Mouse (Mus musculus): ENCODE measurements at regions not wholly inside any gene's neighbourhood (a gene's known extent, or its start where the extent isn't known, plus 50 kb on each side); places are given as distances from the start of the nearest gene placed in this dataset.

- DNase-seq (ENCODE audit: low spot score) (no peak), ATAC-seq (ENCODE audit: low FRiP score) (no peak)
- Histone ChIP-seq H3K9me3 (ENCODE audit: control insufficient read depth, low read length) (no peaks in the 10 kb centered on the region), H3K4me1 (replicated peaks; ENCODE audit: control insufficient read depth, insufficient read depth, low read length) (no peaks in the 10 kb centered on the region), H3K27me3 (ENCODE audit: control insufficient read depth, insufficient read depth, low read length) (no peaks in the 10 kb centered on the region), H3K27ac (ENCODE audit: low read depth, low read length) (no peak overlapping the region), H3K36me3 (ENCODE audit: control insufficient read depth, insufficient read depth, low read length) (no peaks in the 10 kb centered on the region), H3K9ac (ENCODE audit: low read depth, low read length) (no peak overlapping the region), H3K4me3 (ENCODE audit: low read depth, low read length) (no peak overlapping the region), H3K4me2 (replicated peaks; ENCODE audit: low read depth, low read length) (no peak overlapping the region)
- 81% methylated on average over 5 of the region's 5 CpGs for WGBS
These were observed 622.7 kb downstream of the Pdcd6ip start for GRCm38 (mm10) chr9:113085281-113085810.

DNA sequence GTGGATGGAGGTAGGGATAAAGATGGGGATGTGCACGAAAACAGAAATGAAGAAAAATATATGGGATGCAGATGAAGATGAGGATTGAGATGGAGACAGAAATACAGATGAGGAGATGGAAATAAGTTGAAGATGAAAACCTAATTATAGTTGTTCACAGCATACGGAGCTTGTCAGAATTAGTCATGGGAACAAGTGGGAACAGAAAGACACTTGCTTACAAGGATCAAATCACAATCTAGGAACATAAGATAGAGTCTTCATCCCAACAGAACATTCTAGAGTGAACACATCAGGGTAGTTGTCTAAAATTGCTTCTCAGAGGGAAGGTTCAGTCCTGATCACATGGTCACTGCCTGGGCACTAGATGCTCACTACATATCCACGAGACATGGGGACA, 633.2 kb downstream of the Pdcd6ip start:
- Histone ChIP-seq H3K4me3 (ENCODE audit: low read depth, low read length) (no peak overlapping the region), H3K9ac (ENCODE audit: low read depth, low read length) (no peak overlapping the region), H3K36me3 (ENCODE audit: control insufficient read depth, insufficient read depth, low read length) (no peaks in the 10 kb centered on the region), H3K9me3 (ENCODE audit: control insufficient read depth, low read length) (no peaks in the 10 kb centered on the region), H3K27me3 (ENCODE audit: control insufficient read depth, insufficient read depth, low read length) (no peaks in the 10 kb centered on the region), H3K4me1 (replicated peaks; ENCODE audit: control insufficient read depth, insufficient read depth, low read length) (no peaks in the 10 kb centered on the region), H3K27ac (ENCODE audit: low read depth, low read length) (no peak overlapping the region), H3K4me2 (replicated peaks; ENCODE audit: low read depth, low read length) (no peak overlapping the region)
- 83% methylated on average over 3 of the region's 3 CpGs for WGBS
- no peak for ATAC-seq (ENCODE audit: low FRiP score)
- no peak for DNase-seq (ENCODE audit: low spot score)

DNA sequence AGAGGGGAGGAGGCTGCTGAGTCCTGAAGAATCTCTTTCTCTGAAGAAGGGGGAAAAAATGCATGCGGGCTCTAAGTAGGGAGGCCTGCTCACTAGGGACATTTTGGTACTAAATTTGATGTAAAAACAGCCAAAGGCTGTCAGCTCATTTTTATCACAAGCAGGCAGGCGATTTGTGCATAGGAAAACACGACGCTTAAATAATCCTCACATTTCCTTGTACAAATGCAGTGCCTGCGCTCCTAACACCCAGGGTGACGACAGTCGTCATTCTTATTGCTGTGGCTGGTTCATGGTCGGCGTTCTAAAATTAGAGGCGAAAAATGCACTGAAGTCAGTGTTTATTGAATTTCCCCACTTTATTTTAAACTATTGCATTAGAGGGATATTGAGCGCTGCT, 650.6 kb downstream of the Pdcd6ip start:
- Histone ChIP-seq H3K4me3 (ENCODE audit: low read depth, low read length) (no peak overlapping the region), H3K4me1 (replicated peaks; ENCODE audit: control insufficient read depth, insufficient read depth, low read length) (no peaks in the 10 kb centered on the region), H3K27ac (ENCODE audit: low read depth, low read length) (no peak overlapping the region), H3K36me3 (ENCODE audit: control insufficient read depth, insufficient read depth, low read length) (no peaks in the 10 kb centered on the region), H3K4me2 (replicated peaks; ENCODE audit: low read depth, low read length) (no peak overlapping the region), H3K9ac (ENCODE audit: low read depth, low read length) (no peak overlapping the region), H3K9me3 (ENCODE audit: control insufficient read depth, low read length) (no peaks in the 10 kb centered on the region), H3K27me3 (ENCODE audit: control insufficient read depth, insufficient read depth, low read length) (no peaks in the 10 kb centered on the region)
- DNase-seq (ENCODE audit: low spot score), result no peak
- no peak for ATAC-seq (ENCODE audit: low FRiP score)
- WGBS, result 80% methylated on average over 11 of the region's 11 CpGs

GRCm38 (mm10) chr9:113044556-113045178, 663.4 kb downstream of the Pdcd6ip start:
- H3K9me3 ChIP-seq (ENCODE audit: control insufficient read depth, low read length), result no peaks in the 10 kb centered on the region
- H3K9ac ChIP-seq (ENCODE audit: low read depth, low read length), result no peak overlapping the region
- no peak for ATAC-seq (ENCODE audit: low FRiP score)
- H3K36me3 ChIP-seq (ENCODE audit: control insufficient read depth, insufficient read depth, low read length), result no peaks in the 10 kb centered on the region
- no peaks in the 10 kb centered on the region for H3K4me1 ChIP-seq (replicated peaks; ENCODE audit: control insufficient read depth, insufficient read depth, low read length)
- DNase-seq (ENCODE audit: low spot score), result no peak
- no peak overlapping the region for H3K4me2 ChIP-seq (replicated peaks; ENCODE audit: low read depth, low read length)
- H3K4me3 ChIP-seq (ENCODE audit: low read depth, low read length), result no peak overlapping the region
- no peaks in the 10 kb centered on the region for H3K27me3 ChIP-seq (ENCODE audit: control insufficient read depth, insufficient read depth, low read length)
- no peak overlapping the region for H3K27ac ChIP-seq (ENCODE audit: low read depth, low read length)
- 88% methylated on average over 4 of the region's 4 CpGs for WGBS

DNA sequence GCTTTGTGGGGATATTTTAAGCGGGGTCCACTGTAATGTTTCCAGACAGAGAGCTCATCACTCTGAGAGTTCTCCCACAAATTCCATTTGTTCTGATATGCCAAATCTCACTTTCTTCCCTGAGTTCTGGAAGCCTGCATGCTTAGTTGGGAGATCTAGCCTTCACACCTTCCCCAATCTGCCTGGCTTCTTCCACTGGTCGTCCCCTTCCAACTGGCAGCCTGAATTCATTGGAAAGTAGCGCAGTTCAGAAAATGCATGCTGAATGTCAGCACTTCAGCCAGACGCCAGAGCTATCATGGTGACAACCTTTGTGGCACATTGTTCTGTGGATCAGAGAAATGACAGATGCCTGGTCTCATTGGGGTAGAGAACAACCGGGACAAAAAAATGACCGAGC, 667.2 kb downstream of the Pdcd6ip start:
- H3K27ac ChIP-seq (ENCODE audit: low read depth, low read length), result no peak overlapping the region
- 90% methylated on average over 6 of the region's 6 CpGs for WGBS

GRCm38 (mm10) chr9:113033996-113034395, 674.1 kb downstream of the Pdcd6ip start:
- H3K4me2 ChIP-seq (replicated peaks; ENCODE audit: low read depth, low read length), result no peak overlapping the region
- no peak overlapping the region for H3K27ac ChIP-seq (ENCODE audit: low read depth, low read length)
- no peaks in the 10 kb centered on the region for H3K27me3 ChIP-seq (ENCODE audit: control insufficient read depth, insufficient read depth, low read length)
- no peaks in the 10 kb centered on the region for H3K36me3 ChIP-seq (ENCODE audit: control insufficient read depth, insufficient read depth, low read length)
- DNase-seq (ENCODE audit: low spot score) (no peak), ATAC-seq (ENCODE audit: low FRiP score) (no peak)
- H3K9me3 ChIP-seq (ENCODE audit: control insufficient read depth, low read length), result no peaks in the 10 kb centered on the region
- no peak overlapping the region for H3K9ac ChIP-seq (ENCODE audit: low read depth, low read length)
- no peaks in the 10 kb centered on the region for H3K4me1 ChIP-seq (replicated peaks; ENCODE audit: control insufficient read depth, insufficient read depth, low read length)
- 81% methylated on average over 5 of the region's 5 CpGs for WGBS
- H3K4me3 ChIP-seq (ENCODE audit: low read depth, low read length), result no peak overlapping the region

More for the DNA sequence above, 667.2 kb downstream of the Pdcd6ip start:
- H3K9ac ChIP-seq (ENCODE audit: low read depth, low read length), result no peak overlapping the region
- no peak overlapping the region for H3K4me3 ChIP-seq (ENCODE audit: low read depth, low read length)
- no peaks in the 10 kb centered on the region for H3K36me3 ChIP-seq (ENCODE audit: control insufficient read depth, insufficient read depth, low read length)
- H3K4me2 ChIP-seq (replicated peaks; ENCODE audit: low read depth, low read length), result no peak overlapping the region
- ATAC-seq (ENCODE audit: low FRiP score) (no peak), DNase-seq (ENCODE audit: low spot score) (no peak)
- no peaks in the 10 kb centered on the region for H3K27me3 ChIP-seq (ENCODE audit: control insufficient read depth, insufficient read depth, low read length)
- H3K4me1 ChIP-seq (replicated peaks; ENCODE audit: control insufficient read depth, insufficient read depth, low read length), result no peaks in the 10 kb centered on the region
- no peaks in the 10 kb centered on the region for H3K9me3 ChIP-seq (ENCODE audit: control insufficient read depth, low read length)

DNA sequence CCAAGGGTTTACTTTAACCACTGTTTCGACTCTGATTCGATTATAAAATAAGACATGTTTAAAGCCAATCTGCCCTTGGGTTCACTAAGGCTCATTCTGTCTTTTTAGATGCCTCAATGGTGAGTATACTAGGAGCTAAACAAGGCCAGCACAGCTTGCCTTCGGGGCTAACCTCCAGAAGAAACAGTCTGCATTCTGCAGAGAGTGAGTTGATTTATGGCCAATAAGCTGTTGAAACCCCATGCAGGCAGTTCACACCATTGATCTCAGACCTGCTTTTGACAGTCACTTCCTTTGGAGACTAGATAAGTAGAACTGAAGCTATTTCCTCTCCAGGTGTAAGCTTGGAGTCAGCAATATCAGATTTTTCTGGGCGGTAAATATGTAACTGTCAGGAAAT, 679.0 kb downstream of the Pdcd6ip start:
- H3K4me2 ChIP-seq (replicated peaks; ENCODE audit: low read depth, low read length), result no peak overlapping the region
- no peaks in the 10 kb centered on the region for H3K27me3 ChIP-seq (ENCODE audit: control insufficient read depth, insufficient read depth, low read length)
- DNase-seq (ENCODE audit: low spot score), result no peak
- H3K9ac ChIP-seq (ENCODE audit: low read depth, low read length), result no peak overlapping the region
- no peak overlapping the region for H3K27ac ChIP-seq (ENCODE audit: low read depth, low read length)
- no peak for ATAC-seq (ENCODE audit: low FRiP score)
- 86% methylated on average over 4 of the region's 4 CpGs for WGBS
- H3K4me3 ChIP-seq (ENCODE audit: low read depth, low read length), result no peak overlapping the region
- no peaks in the 10 kb centered on the region for H3K36me3 ChIP-seq (ENCODE audit: control insufficient read depth, insufficient read depth, low read length)
- H3K9me3 ChIP-seq (ENCODE audit: control insufficient read depth, low read length), result no peaks in the 10 kb centered on the region
- H3K4me1 ChIP-seq (replicated peaks; ENCODE audit: control insufficient read depth, insufficient read depth, low read length), result no peaks in the 10 kb centered on the region

DNA sequence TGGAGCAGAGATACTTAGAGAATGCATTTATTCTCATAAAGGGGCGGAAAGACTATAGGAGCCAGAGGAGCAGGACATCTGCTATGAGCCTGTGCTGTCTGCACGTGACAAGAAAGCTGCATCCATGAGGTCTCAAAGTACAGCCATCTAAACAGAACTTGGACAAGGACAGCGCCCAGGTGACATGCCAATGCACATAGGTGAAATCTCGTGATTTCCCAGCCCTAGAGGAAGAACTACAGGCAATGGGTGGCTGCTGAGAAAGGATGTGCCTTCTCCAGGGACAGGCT, 681.2 kb downstream of the Pdcd6ip start:
- Histone ChIP-seq H3K36me3 (ENCODE audit: control insufficient read depth, insufficient read depth, low read length) (no peaks in the 10 kb centered on the region), H3K9ac (ENCODE audit: low read depth, low read length) (no peak overlapping the region), H3K4me3 (ENCODE audit: low read depth, low read length) (no peak overlapping the region), H3K9me3 (ENCODE audit: control insufficient read depth, low read length) (no peaks in the 10 kb centered on the region), H3K4me1 (replicated peaks; ENCODE audit: control insufficient read depth, insufficient read depth, low read length) (no peaks in the 10 kb centered on the region), H3K27ac (ENCODE audit: low read depth, low read length) (no peak overlapping the region), H3K27me3 (ENCODE audit: control insufficient read depth, insufficient read depth, low read length) (no peaks in the 10 kb centered on the region), H3K4me2 (replicated peaks; ENCODE audit: low read depth, low read length) (no peak overlapping the region)
- WGBS, result 82% methylated on average over 4 of the region's 4 CpGs
- DNase-seq (ENCODE audit: low spot score), result no peak
- ATAC-seq (ENCODE audit: low FRiP score), result no peak

- DNase-seq (ENCODE audit: low spot score), result no peak
- Histone ChIP-seq H3K36me3 (ENCODE audit: control insufficient read depth, insufficient read depth, low read length) (no peaks in the 10 kb centered on the region), H3K4me1 (replicated peaks; ENCODE audit: control insufficient read depth, insufficient read depth, low read length) (no peaks in the 10 kb centered on the region), H3K4me3 (ENCODE audit: low read depth, low read length) (no peak overlapping the region), H3K27me3 (ENCODE audit: control insufficient read depth, insufficient read depth, low read length) (no peaks in the 10 kb centered on the region), H3K9me3 (ENCODE audit: control insufficient read depth, low read length) (no peaks in the 10 kb centered on the region), H3K9ac (ENCODE audit: low read depth, low read length) (no peak overlapping the region), H3K4me2 (replicated peaks; ENCODE audit: low read depth, low read length) (no peak overlapping the region), H3K27ac (ENCODE audit: low read depth, low read length) (no peak overlapping the region)
- no peak for ATAC-seq (ENCODE audit: low FRiP score)
- WGBS, result 80% methylated on average over 4 of the region's 4 CpGs
These were observed 681.8 kb downstream of the Pdcd6ip start for GRCm38 (mm10) chr9:113026096-113026903.

All from hindbrain, embryonic 11.5 days (tissue).